Mouse (Mus musculus): ENCODE measurements at regions not wholly inside any gene's neighbourhood (a gene's known extent, or its start where the extent isn't known, plus 50 kb on each side); places are given as distances from the start of the nearest gene placed in this dataset.

DNA sequence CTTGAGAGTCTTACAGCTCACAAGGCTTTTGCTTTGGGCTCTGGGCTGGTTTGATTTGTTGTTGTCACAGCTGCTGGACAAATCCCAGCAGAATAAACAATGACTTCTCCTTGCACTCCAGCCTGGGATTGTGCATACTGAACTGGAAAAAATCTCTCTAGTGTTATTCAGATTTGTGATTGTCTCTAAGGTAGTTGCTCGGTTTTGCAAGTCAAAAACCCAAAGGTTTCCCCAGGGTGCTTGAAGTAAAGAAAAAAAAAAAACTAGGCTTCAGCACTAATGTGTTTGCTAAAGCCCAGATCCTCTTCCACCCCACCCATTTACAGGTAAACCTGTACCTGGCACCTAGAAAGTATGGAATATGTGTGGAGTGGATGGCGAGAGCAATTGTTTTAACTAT, 149.5 kb upstream of the Spef2 start:
- no peak for DNase-seq (ENCODE audit: low read depth, low spot score)

DNA sequence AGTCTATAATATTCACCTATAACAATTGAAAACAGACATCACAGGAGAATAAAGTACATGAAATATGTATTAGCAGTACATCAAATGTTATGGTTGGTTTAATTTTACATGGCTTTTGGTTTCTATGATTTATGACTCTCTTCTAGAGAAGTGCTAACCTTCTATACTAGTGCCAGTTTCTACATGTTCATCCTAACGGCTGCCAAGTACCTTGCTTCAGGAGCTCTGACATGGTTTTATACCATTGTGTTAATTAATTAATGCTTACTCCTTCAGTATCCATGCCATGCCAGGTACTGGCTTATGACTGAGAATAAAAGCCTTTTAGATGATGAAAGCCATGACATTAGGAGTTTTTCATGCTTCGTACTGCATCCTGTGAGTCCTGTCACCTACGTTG, 144.5 kb upstream of the Spef2 start:
- DNase-seq (ENCODE audit: low read depth, low spot score) = no peak

DNA sequence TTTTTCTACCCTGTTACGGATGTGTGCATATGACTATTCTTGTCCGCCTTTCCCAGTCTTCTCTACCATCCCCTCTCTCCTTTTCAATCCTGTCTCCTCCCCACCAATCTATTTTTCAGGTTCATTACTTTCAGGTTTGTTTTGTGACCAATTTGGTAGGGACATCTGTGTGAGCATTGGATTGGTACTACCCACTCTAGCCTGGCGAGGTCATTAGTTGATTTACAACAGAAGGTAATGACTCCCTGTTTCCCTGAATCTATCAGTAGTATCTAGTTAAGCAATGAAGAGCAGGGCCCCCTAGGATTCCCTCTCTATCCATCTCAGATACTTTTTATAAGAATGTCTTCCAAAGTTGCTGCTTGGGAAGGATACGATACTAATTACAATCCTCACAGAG, 143.5 kb upstream of the Spef2 start:
- no peak for DNase-seq (ENCODE audit: low read depth, low spot score)

DNA sequence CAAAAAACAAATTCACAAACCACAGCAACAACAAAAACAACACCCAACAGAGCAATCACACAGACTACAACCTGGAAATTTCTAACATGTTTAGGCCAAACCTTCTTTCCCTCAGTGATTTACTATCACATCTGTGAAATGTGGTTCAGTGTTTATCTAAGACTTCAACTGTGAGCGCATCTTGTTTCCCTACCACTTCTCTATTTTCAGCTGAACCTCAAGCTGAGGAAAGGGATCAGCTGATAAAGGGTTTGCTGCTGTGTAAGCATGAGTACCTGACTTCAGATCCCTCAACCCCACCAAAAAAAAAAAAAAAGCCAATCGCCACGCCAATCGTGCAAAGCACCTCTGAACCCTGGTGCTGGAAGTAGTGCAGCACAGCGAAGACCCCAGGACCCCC, 142.8 kb upstream of the Spef2 start:
- no peak for DNase-seq (ENCODE audit: low read depth, low spot score)

- no peak for DNase-seq (ENCODE audit: low read depth, low spot score)
Observed at GRCm38 (mm10) chr15:9875776-9876175, 127.1 kb upstream of the Spef2 start.

GRCm38 (mm10) chr15:9870126-9870525, 121.5 kb upstream of the Spef2 start:
- DNase-seq (ENCODE audit: low read depth, low spot score) = peak; percentile 6

- no peak for DNase-seq (ENCODE audit: low read depth, low spot score)
Observed at GRCm38 (mm10) chr15:9864778-9865177, 116.1 kb upstream of the Spef2 start.

DNA sequence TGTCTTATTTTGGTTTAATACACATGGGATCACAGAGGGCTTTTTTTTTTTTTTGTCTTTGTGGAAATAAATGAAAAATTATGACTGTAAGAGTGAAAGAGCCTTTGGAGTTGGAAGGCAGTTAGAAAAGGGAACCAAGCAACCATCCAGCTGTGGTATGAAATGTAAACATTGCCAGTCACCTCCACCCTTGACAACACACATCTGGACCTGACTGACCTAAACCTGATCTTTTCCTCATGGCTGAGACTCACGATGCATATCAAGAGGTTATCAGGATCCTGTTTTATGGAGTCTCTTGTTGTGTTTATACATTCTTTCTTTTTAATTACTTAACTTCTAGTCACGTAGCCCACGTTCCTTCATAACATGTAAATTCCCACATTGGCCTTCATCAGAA, 113.2 kb upstream of the Spef2 start:
- no peak for DNase-seq (ENCODE audit: low read depth, low spot score)

- DNase-seq (ENCODE audit: low read depth, low spot score) = no peak
Observed at GRCm38 (mm10) chr15:9839681-9840080, 91.0 kb upstream of the Spef2 start.

DNA sequence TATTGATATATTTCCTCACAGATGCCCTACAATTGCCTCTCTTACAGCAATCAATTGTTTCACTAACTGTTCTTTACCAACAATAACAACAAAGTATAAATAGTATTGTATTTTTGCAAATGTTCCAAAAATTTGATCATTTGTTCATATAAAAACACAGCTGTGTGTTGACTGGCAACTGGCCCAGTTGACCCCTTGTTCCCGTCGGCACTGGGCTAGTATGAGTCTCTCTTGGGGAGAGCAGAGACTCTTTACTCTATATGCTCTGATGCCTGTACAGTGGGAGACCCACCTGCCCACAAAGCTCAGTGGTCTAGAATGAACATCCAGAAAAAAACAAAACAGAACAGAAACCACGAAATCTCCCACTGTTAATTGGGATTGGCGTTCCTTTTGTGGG, 86.4 kb upstream of the Spef2 start:
- DNase-seq (ENCODE audit: low read depth, low spot score) = no peak

DNA sequence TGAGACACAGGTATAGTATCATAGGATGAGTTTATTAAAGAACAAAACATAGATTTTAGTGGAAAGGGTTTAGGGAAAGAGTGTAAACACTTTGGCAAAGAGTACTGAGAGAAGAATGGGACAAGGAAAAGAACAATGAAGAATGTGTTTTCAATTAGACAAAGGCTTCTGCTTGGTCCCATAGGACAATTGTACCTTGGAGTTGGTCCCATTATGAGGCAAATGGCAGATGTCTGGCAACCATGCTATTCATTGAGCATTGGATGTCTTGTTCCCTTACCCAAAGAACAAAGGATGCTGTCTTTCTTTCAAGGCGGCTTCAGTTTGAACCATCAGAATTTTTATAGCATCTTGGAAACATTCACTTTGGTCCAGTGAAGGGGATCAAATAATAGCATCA, 55.8 kb upstream of the Spef2 start:
- no peak for DNase-seq (ENCODE audit: low read depth, low spot score)

All from A20 (cell line).